Mouse (Mus musculus): ENCODE measurements around the gene Cd177. TPM values are rescaled to one million over a fixed set of nuclear protein-coding genes. Genes with fewer than 3 reads are reported as not detected.
A peak's percentile ranks its signal among the peaks of the same experiment; 100 is the strongest.
"Not testable (repeated sequence)": the region's sequence is repeated elsewhere in the genome, so short reads cannot be mapped to it uniquely, and the experiment has no call there.

Cd177 gene
- polyA plus RNA-seq, 1 experiment from 2014 or later = not detected

GRCm38 (mm10) chr7:24751610-24752009 is 8.5 kb downstream of the Cd177 start:
- H3K27me3 ChIP-seq = no peaks in the 10 kb centered on the region
- 87% methylated on average over 2 of the region's 2 CpGs for WGBS
- H3K27ac ChIP-seq (replicated peaks) = no peak overlapping the region
- no peaks in the 10 kb centered on the region for H3K36me3 ChIP-seq
- H3K9ac ChIP-seq (replicated peaks) = no peak overlapping the region
- ATAC-seq (ENCODE audit: low FRiP score, low read depth) = no peak
- H3K4me2 ChIP-seq (replicated peaks) = no peak overlapping the region
- no peak overlapping the region for H3K4me3 ChIP-seq
- no peaks in the 10 kb centered on the region for H3K9me3 ChIP-seq
- H3K4me1 ChIP-seq = no peaks in the 10 kb centered on the region

DNA sequence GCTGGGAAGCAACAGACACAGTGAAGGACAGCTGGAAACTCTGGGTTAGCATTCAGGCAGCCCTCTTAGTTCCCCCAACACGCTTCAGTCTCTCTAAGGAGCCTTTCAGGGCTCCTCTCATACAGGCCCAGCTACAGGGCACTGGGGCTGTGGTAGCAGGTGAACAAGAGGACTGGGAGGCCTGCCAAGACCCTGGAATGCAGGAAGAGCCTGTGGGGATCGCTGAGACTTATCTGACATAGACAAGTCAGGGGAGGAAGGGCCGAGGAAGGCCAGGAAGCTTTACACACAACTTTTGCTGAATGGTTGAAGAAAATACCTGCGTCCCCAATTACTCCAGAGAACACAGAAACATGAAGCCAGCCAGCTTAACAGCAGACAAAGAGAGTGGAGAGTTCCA is 9.4 kb downstream of the Cd177 start:
- no peaks in the 10 kb centered on the region for H3K36me3 ChIP-seq
- no peak overlapping the region for H3K9ac ChIP-seq (replicated peaks)
- no peak overlapping the region for H3K4me3 ChIP-seq
- H3K9me3 ChIP-seq = no peaks in the 10 kb centered on the region
- no peak for ATAC-seq (ENCODE audit: low FRiP score, low read depth)
- H3K27me3 ChIP-seq = no peaks in the 10 kb centered on the region
- H3K4me1 ChIP-seq = no peaks in the 10 kb centered on the region
- WGBS = 54% methylated on average over 4 of the region's 4 CpGs
- no peak overlapping the region for H3K27ac ChIP-seq (replicated peaks)
- no peak overlapping the region for H3K4me2 ChIP-seq (replicated peaks)

DNA sequence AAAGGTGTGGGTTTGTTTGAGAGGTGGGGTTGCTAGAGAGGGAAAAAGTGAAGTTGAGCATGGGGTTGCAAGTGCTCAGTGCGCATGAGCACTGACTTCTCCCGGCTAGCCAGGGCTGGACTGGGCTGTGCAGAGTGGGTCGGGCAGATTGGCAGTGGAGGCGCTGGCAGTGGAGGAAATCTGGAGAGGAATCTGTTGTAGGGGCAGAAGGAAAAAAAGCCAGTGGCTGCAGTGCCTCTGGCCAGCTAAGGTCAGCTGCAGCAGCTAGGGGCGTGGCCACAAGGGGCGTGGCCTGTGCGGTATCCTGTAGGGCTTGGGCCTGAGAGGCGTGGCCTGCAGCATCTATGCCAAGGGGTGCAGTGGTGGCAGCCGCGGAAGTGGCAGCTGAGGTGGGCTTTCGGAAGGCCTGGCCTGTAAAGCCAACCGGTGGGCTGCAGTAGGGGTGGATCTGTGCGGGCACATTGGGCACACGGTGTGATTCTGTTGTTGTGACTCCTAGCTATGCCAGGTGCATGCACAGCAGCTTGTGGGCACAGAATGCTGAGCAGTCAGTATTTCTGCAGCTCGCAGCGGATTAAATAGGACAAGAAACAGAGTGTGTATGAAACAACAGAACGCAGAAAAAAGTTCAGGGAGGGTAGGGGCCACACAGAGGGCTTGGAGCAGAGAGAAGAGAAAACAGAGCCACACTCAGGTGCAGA is 24.0 kb downstream of the Cd177 start:
- H3K9ac ChIP-seq (replicated peaks) = no peak overlapping the region
- peak; percentile 69; the same call in 1 of the 2 replicates for ATAC-seq (ENCODE audit: low FRiP score, low read depth)
- WGBS = 21% methylated on average over 17 of the region's 17 CpGs
- H3K36me3 ChIP-seq = no peaks in the 10 kb centered on the region
- no peak overlapping the region for H3K27ac ChIP-seq (replicated peaks)
- no peaks in the 10 kb centered on the region for H3K27me3 ChIP-seq
- 0 out of 2 replicates have a peak, but pooled peaks cover under 1% of the 10 kb centered on the region for H3K9me3 ChIP-seq
- peak overlapping the region; percentile 41 for H3K4me2 ChIP-seq (replicated peaks)
- H3K4me3 ChIP-seq = peak overlapping the region; percentile 16; the same call in 1 of the 2 replicates
- peaks cover 11% of the 10 kb centered on the region for H3K4me1 ChIP-seq

DNA sequence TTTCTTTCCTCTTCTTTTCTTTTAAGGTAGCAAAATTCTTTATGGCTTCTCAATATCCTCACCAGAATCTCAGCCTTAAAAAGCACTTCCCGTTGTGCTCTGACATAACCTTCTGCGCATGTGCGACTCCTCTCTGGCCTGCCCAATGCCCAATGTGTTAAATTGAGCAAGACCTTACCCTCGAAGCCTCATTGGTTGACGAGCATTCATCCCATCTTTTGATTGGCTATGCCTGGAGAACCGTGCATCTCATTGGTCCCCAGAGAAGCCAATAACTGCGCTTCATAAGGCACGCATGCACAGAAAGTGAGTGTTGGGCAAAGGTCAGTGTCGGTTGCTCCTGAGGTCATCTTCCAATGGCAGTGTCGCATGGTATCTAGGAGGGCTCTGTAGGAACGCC is 33.3 kb downstream of the Cd177 start, which contains the start of gene Gm4763:
TSS of gene Gm4763 (minus strand) at position 101 of the 400 bp plus-strand sequence.
- H3K36me3 ChIP-seq; H3K27ac ChIP-seq (replicated peaks); H3K4me3 ChIP-seq; H3K9ac ChIP-seq (replicated peaks); H3K4me2 ChIP-seq (replicated peaks); H3K9me3 ChIP-seq; H3K4me1 ChIP-seq; H3K27me3 ChIP-seq; ATAC-seq (ENCODE audit: low FRiP score, low read depth): not testable (repeated sequence)
- 93% methylated on average over 11 of the region's 11 CpGs for WGBS

DNA sequence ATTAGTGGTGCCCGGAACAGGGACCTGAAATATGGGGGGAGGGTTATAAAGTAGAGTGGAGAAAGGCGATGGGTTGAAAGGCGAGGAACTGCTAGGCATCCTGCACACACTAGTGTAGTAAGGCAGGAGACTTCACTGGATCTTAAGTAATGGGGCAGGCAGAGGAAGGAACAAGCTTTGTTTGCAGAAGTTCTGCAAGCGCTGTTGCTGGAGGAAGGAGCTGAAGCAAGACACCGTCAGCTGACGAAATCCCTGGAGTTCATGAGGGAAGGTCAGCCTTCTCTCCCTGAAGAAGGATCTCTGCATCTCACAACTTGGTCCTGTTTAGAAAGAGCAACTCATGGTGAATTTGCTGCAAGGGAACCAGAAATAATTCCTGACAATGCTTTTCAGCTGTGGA is 45.1 kb downstream of the Cd177 start:
- H3K4me3 ChIP-seq = no peak overlapping the region
- H3K9me3 ChIP-seq = no peaks in the 10 kb centered on the region
- no peak for ATAC-seq (ENCODE audit: low FRiP score, low read depth)
- H3K27me3 ChIP-seq = no peaks in the 10 kb centered on the region
- H3K4me2 ChIP-seq (replicated peaks) = no peak overlapping the region
- 81% methylated on average over 6 of the region's 6 CpGs for WGBS
- no peaks in the 10 kb centered on the region for H3K4me1 ChIP-seq
- no peak overlapping the region for H3K9ac ChIP-seq (replicated peaks)
- H3K36me3 ChIP-seq = no peaks in the 10 kb centered on the region
- H3K27ac ChIP-seq (replicated peaks) = no peak overlapping the region

DNA sequence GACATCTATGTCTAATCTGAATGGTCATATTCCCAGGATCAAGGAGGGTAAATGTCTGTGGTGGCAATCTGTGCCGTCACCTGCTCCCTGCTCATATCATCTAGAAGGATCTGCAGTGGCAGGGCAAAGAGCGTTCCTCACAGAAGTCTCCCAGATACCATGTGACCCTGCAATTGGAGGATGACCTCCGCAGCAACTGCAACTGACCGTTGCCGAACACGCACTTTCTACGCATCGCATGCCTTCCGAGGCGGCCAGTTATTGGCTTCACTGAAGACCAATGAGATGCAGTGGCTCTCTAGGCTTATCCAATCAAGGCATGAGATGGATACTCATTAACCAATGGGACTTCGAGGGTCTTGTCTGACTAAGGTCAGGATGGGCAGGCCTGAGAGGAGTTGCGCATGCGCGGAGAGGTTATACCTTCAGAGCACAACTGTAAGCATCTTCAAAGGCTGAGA is 51.2 kb downstream of the Cd177 start, which contains the start of gene BC049730:
TSS of gene BC049730 (plus strand) at position 411 of the 461 bp plus-strand sequence.
- Histone ChIP-seq H3K27ac (replicated peaks) (no peak within 1 kb of the TSS), H3K9ac (replicated peaks) (no peak within 1 kb of the TSS), H3K9me3 (no peaks in the 10 kb centered on the region), H3K4me2 (replicated peaks) (no peak within 1 kb of the TSS), H3K4me1 (no peaks in the 10 kb centered on the region), H3K4me3 (no peak within 1 kb of the TSS), H3K36me3 (no peaks in the 10 kb centered on the region), H3K27me3 (no peaks in the 10 kb centered on the region)
- 93% methylated on average over 14 of the region's 14 CpGs for WGBS
- ATAC-seq (ENCODE audit: low FRiP score, low read depth) = no peak

- WGBS = 88% methylated on average over 9 of the region's 9 CpGs
- not testable (repeated sequence) for H3K4me2 ChIP-seq (replicated peaks); H3K4me1 ChIP-seq; H3K27me3 ChIP-seq; H3K36me3 ChIP-seq; H3K9me3 ChIP-seq; H3K9ac ChIP-seq (replicated peaks); H3K4me3 ChIP-seq; H3K27ac ChIP-seq (replicated peaks); ATAC-seq (ENCODE audit: low FRiP score, low read depth)
Measured at GRCm38 (mm10) chr7:24702841-24703240, 57.3 kb downstream of the Cd177 start.

DNA sequence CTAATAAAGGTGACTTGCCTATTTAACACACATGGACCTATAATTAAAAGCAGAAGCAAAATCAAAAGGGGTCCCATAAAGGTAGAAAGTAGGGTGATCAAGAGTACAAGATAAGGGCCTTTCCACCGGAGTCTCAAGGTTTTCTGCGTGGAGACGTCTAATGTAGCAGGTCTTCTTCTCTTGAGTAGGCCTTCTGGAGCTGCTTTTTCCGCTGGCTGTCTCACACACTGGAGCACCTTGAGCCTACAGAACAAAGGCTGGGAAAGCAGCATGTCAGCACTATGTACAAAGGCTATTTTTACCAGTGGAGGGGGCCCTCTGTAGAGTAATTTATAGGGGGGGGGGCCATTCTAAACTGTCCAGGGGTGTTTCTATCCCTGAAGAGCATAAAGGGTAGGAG is 62.2 kb downstream of the Cd177 start:
- ATAC-seq (ENCODE audit: low FRiP score, low read depth); H3K27ac ChIP-seq (replicated peaks); H3K4me1 ChIP-seq; H3K4me2 ChIP-seq (replicated peaks); H3K27me3 ChIP-seq; H3K36me3 ChIP-seq; H3K9ac ChIP-seq (replicated peaks); H3K4me3 ChIP-seq; H3K9me3 ChIP-seq: not testable (repeated sequence)
- 90% methylated on average over 4 of the region's 4 CpGs for WGBS

Other genes with a start within 250 kb of the Cd177 start
- 2.1 and 2.3 TPM in 2 replicates for gene AC161166.1, start 247.9 kb downstream of the Cd177 start, polyA plus RNA-seq (2016; fragmentation: Nextera tagmentation; extraction: Ambion mirVana)
- 30.4 and 31.5 TPM in 2 replicates for gene Irgq, start 229.6 kb downstream of the Cd177 start, polyA plus RNA-seq (2016; fragmentation: Nextera tagmentation; extraction: Ambion mirVana)
- not detected in 2 replicates for gene Pinlyp, start 214.2 kb downstream of the Cd177 start, polyA plus RNA-seq (2016; fragmentation: Nextera tagmentation; extraction: Ambion mirVana)
- gene Xrcc1, start 214.0 kb downstream of the Cd177 start, polyA plus RNA-seq (2016; fragmentation: Nextera tagmentation; extraction: Ambion mirVana) = 89.8 and 101 TPM in 2 replicates
- gene Ethe1, start 172.8 kb downstream of the Cd177 start, polyA plus RNA-seq (2016; fragmentation: Nextera tagmentation; extraction: Ambion mirVana) = 13.7 and 14.8 TPM in 2 replicates
- gene Zfp575, start 172.7 kb downstream of the Cd177 start, polyA plus RNA-seq (2016; fragmentation: Nextera tagmentation; extraction: Ambion mirVana) = 3.1 and 3.7 TPM in 2 replicates
- gene Phldb3, start 149.5 kb downstream of the Cd177 start, polyA plus RNA-seq (2016; fragmentation: Nextera tagmentation; extraction: Ambion mirVana) = not detected in 2 replicates
- gene Lypd3, start 123.8 kb downstream of the Cd177 start, polyA plus RNA-seq (2016; fragmentation: Nextera tagmentation; extraction: Ambion mirVana) = 0.68 and 0.73 TPM in 2 replicates
- gene Tex101, start 83.6 kb downstream of the Cd177 start, polyA plus RNA-seq (2016; fragmentation: Nextera tagmentation; extraction: Ambion mirVana) = not detected in 2 replicates
- not detected in 2 replicates for gene BC049730, start 51.1 kb downstream of the Cd177 start, polyA plus RNA-seq (2016; fragmentation: Nextera tagmentation; extraction: Ambion mirVana)
- gene Gm4763, start 33.4 kb downstream of the Cd177 start, polyA plus RNA-seq (2016; fragmentation: Nextera tagmentation; extraction: Ambion mirVana) = not detected in 2 replicates
- not detected in 2 replicates for gene Ceacam10, start 16.9 kb upstream of the Cd177 start, polyA plus RNA-seq (2016; fragmentation: Nextera tagmentation; extraction: Ambion mirVana)
- gene Gm9844, start 101.9 kb upstream of the Cd177 start, polyA plus RNA-seq (2016; fragmentation: Nextera tagmentation; extraction: Ambion mirVana) = 23.7 and 24.8 TPM in 2 replicates
- gene Lypd4, start 109.6 kb upstream of the Cd177 start, polyA plus RNA-seq (2016; fragmentation: Nextera tagmentation; extraction: Ambion mirVana) = not detected in 2 replicates
- not detected in 2 replicates for gene Dmrtc2, start 109.7 kb upstream of the Cd177 start, polyA plus RNA-seq (2016; fragmentation: Nextera tagmentation; extraction: Ambion mirVana)
- 1,467 and 1,476 TPM in 2 replicates for gene Rps19, start 124.1 kb upstream of the Cd177 start, polyA plus RNA-seq (2016; fragmentation: Nextera tagmentation; extraction: Ambion mirVana)
- gene Cd79a, start 137.1 kb upstream of the Cd177 start, polyA plus RNA-seq (2016; fragmentation: Nextera tagmentation; extraction: Ambion mirVana) = 0.31 and 0.36 TPM in 2 replicates
- 78.6 and 79.4 TPM in 2 replicates for gene Arhgef1, start 142.6 kb upstream of the Cd177 start, polyA plus RNA-seq (2016; fragmentation: Nextera tagmentation; extraction: Ambion mirVana)
- gene Gm4881, start 184.2 kb upstream of the Cd177 start, polyA plus RNA-seq (2016; fragmentation: Nextera tagmentation; extraction: Ambion mirVana) = 3.6 and 5.9 TPM in 2 replicates
- 111 and 118 TPM in 2 replicates for gene Rabac1, start 212.4 kb upstream of the Cd177 start, polyA plus RNA-seq (2016; fragmentation: Nextera tagmentation; extraction: Ambion mirVana)
- 77.8 and 86.3 TPM in 2 replicates for gene Atp1a3, start 245.6 kb upstream of the Cd177 start, polyA plus RNA-seq (2016; fragmentation: Nextera tagmentation; extraction: Ambion mirVana)

Measured in midbrain, embryonic 12.5 days (tissue).